Mouse (Mus musculus) MN1 (cell line): ENCODE measurements at regions not wholly inside any gene's neighbourhood (a gene's known extent, or its start where the extent isn't known, plus 50 kb on each side); places are given as distances from the start of the nearest gene placed in this dataset.

Source experiments
- DNase-seq: peaks from one replicate; pipeline ENCODE4 v3.0.0-alpha.2; 2016; ENCODE audit warnings: low spot score

DNA sequence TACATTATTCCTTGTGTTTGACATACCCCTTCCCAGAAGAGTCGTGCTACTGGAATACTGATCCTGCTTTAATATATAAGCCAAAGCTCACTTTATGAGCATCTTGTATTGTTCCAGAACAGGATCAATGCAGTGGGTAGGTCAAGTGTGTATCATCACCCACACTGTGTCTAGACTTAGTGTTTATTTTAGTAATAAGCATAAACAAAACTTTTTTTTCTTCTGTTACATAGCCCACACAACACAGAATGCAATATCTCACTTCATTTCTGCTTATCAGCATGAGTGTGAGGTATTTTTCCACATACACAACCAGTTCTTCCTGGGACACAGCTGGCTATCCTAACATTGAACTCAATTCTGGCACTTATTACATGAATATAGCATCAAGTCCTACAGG lies 2721.7 kb upstream of the Lrrc6 start:
- DNase-seq: no peak
